Mouse (Mus musculus) erythroblast, embryonic 14.5 days (primary cell): ENCODE measurements around the gene Tspan3.

Experiments used
- GATA1 ChIP-seq: IDR thresholded peaks from 2 replicates; pipeline ENCODE4 v1.6.1; 2012; ENCODE audit warnings: low read length, inconsistent platforms, mixed read lengths
- TAL1 ChIP-seq: IDR thresholded peaks from 3 replicates; pipeline ENCODE4 v1.6.1; 2012; ENCODE audit warnings: low read length, inconsistent platforms, mixed read lengths

DNA sequence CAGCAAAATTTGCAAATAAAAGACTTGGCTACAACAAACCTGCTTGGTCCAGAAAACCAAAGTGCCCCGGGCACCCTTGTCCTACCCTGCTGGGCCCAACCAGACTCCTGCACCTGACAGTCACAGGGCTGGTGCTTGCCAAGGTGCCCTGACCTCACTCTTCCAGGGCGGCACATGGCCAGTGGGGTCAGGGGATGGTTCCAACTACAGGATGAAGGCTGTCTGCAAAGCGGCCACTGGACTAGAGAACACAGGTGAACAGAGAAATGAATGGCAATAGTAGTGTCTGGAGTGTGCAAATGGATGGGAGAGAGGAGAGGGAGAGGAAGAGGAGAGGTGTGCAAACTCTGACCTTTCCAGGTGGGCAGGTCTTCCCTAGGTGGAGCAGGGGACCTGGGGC, 35.3 kb downstream of the Tspan3 start:
- TF ChIP-seq TAL1 (no peak), GATA1 (no peak)
